Mouse (Mus musculus): ENCODE measurements at regions not wholly inside any gene's neighbourhood (a gene's known extent, or its start where the extent isn't known, plus 50 kb on each side); places are given as distances from the start of the nearest gene placed in this dataset.

DNA sequence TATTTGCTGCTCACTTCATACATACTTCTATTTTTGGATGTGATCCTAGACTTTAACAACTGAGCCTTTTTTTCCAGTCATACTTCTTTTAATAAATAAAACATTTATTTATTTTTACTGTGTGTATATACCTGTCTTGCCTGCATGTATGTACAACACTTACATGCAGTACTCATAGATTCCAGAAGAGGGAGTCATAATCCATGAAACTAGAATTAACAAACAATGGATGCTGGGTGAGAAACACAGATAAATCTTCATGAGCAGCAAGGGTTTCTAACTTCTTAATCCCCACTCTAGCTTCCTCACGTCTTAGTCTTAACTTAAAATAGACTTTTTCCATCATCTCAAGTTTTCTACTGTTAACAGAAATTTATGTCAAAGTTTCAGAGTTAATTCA is 1253.7 kb upstream of the Nr2f1 start:
- POLR2A ChIA-PET = no interaction called here
- CTCF ChIA-PET = no interaction called here

- CTCF ChIA-PET = no interaction called here
- POLR2A ChIA-PET = no interaction called here
Observed at GRCm38 (mm10) chr13:79443113-79443512, 1243.6 kb upstream of the Nr2f1 start.

GRCm38 (mm10) chr13:79442701-79443100 is 1243.1 kb upstream of the Nr2f1 start:
- CTCF ChIA-PET = no interaction called here
- POLR2A ChIA-PET = no interaction called here

DNA sequence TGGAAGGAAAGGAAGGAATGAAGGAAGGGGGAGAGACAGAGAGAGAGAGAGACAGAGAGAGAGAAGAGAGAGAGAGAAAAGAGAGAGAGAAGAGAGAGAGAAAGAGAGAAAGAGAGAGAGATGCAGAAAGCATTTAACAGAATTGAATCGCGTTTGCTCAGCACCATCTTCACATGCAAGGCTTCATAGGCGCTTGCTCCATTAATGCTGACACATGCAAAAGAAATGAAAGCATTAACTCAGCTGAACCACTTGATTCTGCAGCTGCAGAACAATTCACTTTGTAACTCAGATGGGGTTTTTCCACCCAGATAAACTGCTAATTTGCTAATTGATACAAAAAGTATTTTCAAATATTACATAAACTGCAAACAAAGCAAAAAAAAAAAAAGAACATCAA is 1231.9 kb upstream of the Nr2f1 start:
- POLR2A ChIA-PET = no interaction called here
- CTCF ChIA-PET = no interaction called here

GRCm38 (mm10) chr13:79430987-79431386 is 1231.4 kb upstream of the Nr2f1 start:
- POLR2A ChIA-PET = no interaction called here
- CTCF ChIA-PET = no interaction called here

DNA sequence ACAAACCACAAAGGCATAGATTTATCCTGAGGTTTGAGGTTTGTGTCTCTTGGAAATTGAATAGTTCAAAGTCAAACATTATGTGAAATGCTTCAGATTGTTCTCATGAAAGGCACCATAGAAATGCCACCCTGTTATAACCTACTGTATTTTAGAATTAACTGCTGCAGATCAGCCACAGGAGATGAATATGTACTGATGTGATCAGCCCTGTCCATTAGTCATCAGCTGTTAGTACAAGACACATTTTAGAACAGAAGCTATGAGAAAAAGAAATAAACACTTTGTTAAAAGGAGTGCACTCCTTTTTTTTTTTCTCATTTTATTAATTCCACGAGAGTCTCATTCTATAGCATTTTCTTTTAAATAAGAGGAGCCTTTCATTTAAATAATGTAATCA is 1231.0 kb upstream of the Nr2f1 start:
- ChIA-PET POLR2A (no interaction called here), CTCF (no interaction called here)

DNA sequence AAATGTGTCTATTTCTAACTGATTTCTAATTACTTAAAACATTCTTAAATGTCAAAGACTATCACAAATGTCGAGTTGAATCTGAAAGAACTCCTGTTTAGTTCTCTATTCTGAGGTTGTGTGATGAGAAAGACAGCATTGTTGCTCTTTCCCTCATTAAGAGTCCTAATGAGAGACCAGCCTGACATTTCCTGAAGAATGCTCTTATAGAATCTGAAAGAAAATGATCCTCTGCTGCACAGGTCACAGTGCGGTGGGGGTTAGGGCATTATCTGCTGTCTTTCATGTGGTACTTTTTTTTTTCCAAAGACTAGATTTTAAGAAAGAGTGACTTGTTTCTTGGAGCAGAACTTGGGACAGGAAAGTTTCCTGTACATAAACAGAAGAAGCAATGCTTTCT is 1218.3 kb upstream of the Nr2f1 start:
- ChIA-PET CTCF (no interaction called here), POLR2A (no interaction called here)

DNA sequence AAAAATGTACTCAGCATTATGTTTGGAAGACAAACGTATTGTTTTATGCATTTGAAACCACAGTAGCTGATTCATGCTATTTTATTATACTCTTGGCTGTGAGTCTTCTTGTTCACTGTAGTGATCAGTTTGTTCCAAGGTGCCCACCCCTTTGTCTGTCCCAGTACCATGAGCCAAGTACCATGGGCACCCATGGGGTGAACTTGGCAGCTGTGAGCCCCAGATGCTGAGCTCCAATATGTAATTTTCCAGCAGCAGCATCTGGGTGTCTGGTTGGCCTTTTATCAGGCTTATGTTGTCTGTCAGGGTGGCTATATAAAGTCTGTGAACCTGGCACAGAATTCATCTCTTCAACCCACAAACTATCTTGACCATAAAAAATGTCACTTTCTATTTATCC is 1200.5 kb upstream of the Nr2f1 start:
- ChIA-PET CTCF (no interaction called here), POLR2A (no interaction called here)

- ChIA-PET POLR2A (no interaction called here), CTCF (no interaction called here)
Observed at GRCm38 (mm10) chr13:79393938-79394337, 1194.4 kb upstream of the Nr2f1 start.

DNA sequence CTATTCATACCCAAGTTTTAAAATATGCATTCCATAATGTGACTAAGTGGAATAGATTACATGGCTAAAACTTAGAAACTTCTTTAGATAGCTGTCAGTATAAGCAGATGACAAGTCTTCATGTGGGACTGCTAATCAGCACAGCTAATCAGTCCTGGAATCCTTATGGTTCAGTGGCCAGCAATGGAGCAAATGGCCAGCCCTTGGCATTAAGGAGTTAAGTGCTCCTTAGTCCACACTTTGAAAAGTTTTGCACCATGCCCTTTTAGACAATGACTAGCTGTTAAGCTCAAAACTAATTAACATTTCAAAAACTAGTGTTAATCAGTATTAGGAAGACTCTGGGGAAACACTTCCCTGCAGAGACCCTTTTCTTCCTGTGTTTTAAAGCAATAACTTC is 1188.4 kb upstream of the Nr2f1 start:
- ChIA-PET POLR2A (no interaction called here), CTCF (no interaction called here)

GRCm38 (mm10) chr13:79341494-79341893 is 1141.9 kb upstream of the Nr2f1 start:
- ChIA-PET POLR2A (no interaction called here), CTCF (no interaction called here)

GRCm38 (mm10) chr13:79340459-79340858 is 1140.9 kb upstream of the Nr2f1 start:
- ChIA-PET POLR2A (no interaction called here), CTCF (no interaction called here)

DNA sequence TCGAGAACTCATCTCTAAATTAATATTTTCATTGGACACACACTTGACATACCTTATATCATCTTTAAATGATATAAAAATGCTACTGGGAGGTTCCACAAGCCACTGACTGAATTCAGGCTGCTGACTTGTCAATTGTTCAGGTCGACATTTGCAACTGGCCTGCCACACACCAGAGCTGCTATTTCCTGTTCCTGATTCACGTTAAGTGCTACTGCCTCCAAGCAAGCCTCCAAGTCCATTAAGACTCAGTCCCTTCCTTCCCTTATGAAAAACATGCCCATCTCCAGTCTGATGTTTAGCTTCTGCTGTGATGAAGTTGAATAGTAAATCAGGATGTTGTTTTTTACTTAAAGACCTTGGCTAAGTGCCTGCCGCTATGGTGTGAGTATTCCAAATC is 1140.2 kb upstream of the Nr2f1 start:
- ChIA-PET POLR2A (interaction anchor here in 1 of 4 experiments (0.7 kb wide), 1 partner anchor 79 kb away, joined by 3 read pairs; no protein-coding TSS in a partner anchor), CTCF (no interaction called here)

GRCm38 (mm10) chr13:79320146-79320545 is 1120.6 kb upstream of the Nr2f1 start:
- ChIA-PET CTCF (no interaction called here), POLR2A (no interaction called here)

DNA sequence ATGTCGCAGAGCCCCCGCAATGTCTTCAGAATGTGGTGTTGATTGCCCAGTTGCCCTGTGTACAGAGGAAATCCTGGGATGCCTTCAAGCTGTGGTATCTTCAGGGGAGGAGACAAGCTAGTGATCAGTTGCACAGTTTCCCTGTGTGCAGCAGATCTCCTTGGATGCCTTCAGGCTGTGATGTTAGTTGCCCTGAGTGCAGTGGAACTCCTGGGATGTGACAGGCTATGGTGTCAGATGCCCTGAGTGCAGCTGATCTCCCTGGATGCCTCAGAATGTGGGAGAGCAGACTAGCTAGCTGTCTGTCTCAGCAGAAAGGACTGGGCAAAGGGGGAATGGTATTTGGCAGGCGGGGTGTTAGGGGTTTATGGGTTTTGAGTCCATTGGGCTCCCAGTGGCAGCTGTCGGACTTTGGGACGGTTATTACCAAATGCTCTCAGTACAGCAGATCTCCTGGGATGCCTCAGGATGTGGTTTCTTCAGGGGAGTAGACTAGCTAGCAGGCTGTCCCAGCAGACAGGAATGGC is 1110.1 kb upstream of the Nr2f1 start:
- ChIA-PET CTCF (interaction anchor here in 1 of 4 experiments (0.6 kb wide), 1 partner anchor 11 kb away, joined by 9 read pairs; no protein-coding TSS in a partner anchor), POLR2A (interaction anchor here in 1 of 4 experiments (0.6 kb wide), 1 partner anchor 12 kb away, joined by 5 read pairs; no protein-coding TSS in a partner anchor)

- ChIA-PET POLR2A (no interaction called here), CTCF (no interaction called here)
Observed at GRCm38 (mm10) chr13:79297225-79297710, 1097.7 kb upstream of the Nr2f1 start.

- POLR2A ChIA-PET = no interaction called here
Observed at GRCm38 (mm10) chr13:79288022-79288421, 1088.5 kb upstream of the Nr2f1 start.

GRCm38 (mm10) chr13:79286181-79286580 is 1086.6 kb upstream of the Nr2f1 start:
- ChIA-PET CTCF (no interaction called here), POLR2A (no interaction called here)

More at GRCm38 (mm10) chr13:79288022-79288421, 1088.5 kb upstream of the Nr2f1 start:
- CTCF ChIA-PET = no interaction called here

DNA sequence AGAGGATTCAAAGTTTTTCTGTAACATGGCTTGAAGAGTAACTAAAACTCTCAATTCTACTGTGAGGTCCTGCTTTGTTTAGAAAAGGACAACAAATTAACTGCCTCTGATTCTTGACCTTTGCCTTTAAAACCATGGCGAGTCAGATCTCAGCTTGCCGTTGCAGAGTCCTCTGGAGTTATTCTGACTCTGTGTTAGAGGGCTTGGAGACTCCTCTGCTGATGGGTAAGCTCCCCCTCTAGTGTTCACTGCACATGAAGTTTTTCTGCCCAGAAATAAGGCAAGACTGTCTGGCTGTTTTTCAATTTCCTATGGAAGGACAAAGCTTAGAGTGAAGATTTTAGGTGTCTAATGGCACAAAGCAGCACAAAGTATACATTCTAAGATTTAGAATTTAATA is 1085.9 kb upstream of the Nr2f1 start:
- CTCF ChIA-PET = no interaction called here

GRCm38 (mm10) chr13:79277714-79278113 is 1078.2 kb upstream of the Nr2f1 start:
- ChIA-PET POLR2A (no interaction called here), CTCF (no interaction called here)

More for the DNA sequence above, 1085.9 kb upstream of the Nr2f1 start:
- POLR2A ChIA-PET = no interaction called here

DNA sequence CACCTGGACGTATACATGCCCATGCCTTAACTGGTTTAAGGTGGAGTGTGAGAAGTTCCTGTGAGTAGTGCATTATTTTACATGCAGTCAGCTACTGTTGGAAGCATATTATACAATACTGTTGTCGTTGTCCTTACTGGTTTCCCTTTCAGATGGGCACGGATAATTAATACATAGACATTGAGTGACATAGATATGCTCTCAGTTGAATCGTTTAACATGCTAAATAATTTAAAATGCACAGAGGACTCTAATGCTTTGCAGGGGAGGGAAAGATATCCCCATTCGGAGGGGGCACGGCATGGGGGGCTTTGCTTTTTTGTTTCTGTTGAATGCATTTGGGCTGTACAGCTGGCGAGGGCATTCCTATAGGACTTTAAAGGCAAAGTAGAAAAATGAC is 1077.8 kb upstream of the Nr2f1 start:
- ChIA-PET CTCF (no interaction called here), POLR2A (no interaction called here)

DNA sequence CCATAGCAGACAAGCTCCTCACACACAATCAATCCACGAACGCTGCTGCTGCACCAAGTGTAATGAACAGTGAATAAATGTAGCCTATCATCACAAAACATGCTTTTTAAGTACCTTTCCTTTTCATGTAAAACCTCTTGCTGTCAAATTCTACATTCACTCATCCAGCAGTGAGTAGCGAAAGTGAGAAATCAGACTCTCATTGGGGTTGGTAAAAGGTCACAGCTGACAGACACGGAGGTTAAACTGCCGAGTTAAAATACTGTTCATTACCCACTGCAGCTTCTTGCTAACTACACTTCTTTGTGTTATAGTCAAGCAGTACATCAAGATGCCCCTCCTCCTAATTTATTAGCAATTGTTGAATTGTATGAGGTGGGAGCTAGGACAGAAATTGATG is 1055.8 kb upstream of the Nr2f1 start:
- ChIA-PET CTCF (no interaction called here), POLR2A (no interaction called here)

- ChIA-PET CTCF (no interaction called here), POLR2A (no interaction called here)
Observed at GRCm38 (mm10) chr13:79252385-79252784, 1052.8 kb upstream of the Nr2f1 start.

Data from embryonic stem cell, embryonic (primary cell).